Mouse (Mus musculus) heart, embryonic 16.5 days (tissue): ENCODE measurements around the gene Nsa2. TPM values are rescaled to one million over a fixed set of nuclear protein-coding genes. Genes with fewer than 3 reads are reported as not detected.

Experiments used
- polyA plus RNA-seq: library from polyadenylated mRNA; unstranded; fragments of >200 nt; fragmentation: Nextera tagmentation; extraction: Ambion mirVana; gene quantifications from 2 replicates; pipeline ENCODE4 v1.2.1, GENCODE M21; 2015

The Nsa2 gene
- polyA plus RNA-seq, 1 experiment from 2014 or later: 41.8 TPM

Other genes with a start within 250 kb of the Nsa2 start
- gene Gcnt4, start 213.2 kb downstream of the Nsa2 start, polyA plus RNA-seq: 0.29 and 0.41 TPM in 2 replicates
- gene 1700029F12Rik, start 103.6 kb downstream of the Nsa2 start, polyA plus RNA-seq: not detected in 2 replicates
- gene Fam169a, start 70.7 kb downstream of the Nsa2 start, polyA plus RNA-seq: 2.5 and 3.2 TPM in 2 replicates
- 2.4 and 9.4 TPM in 2 replicates for gene Gm6169, start 38.7 kb downstream of the Nsa2 start, polyA plus RNA-seq
- gene Gfm2, start within 50 bp of the Nsa2 start, polyA plus RNA-seq: 31.4 and 33.9 TPM in 2 replicates
- 37.0 and 46.5 TPM in 2 replicates for gene Hexb, start 60.4 kb upstream of the Nsa2 start, polyA plus RNA-seq
- 4.7 and 4.9 TPM in 2 replicates for gene Enc1, start 103.2 kb upstream of the Nsa2 start, polyA plus RNA-seq